Mouse (Mus musculus) Muller cell, postnatal 12 days (primary cell): ENCODE results near the gene Scarb1.

ENCODE experiments used
- DNase-seq: peaks from one replicate; pipeline ENCODE4 v3.0.0-alpha.2; 2015; ENCODE audit errors: inconsistent ontology term

Scarb1 gene

DNA sequence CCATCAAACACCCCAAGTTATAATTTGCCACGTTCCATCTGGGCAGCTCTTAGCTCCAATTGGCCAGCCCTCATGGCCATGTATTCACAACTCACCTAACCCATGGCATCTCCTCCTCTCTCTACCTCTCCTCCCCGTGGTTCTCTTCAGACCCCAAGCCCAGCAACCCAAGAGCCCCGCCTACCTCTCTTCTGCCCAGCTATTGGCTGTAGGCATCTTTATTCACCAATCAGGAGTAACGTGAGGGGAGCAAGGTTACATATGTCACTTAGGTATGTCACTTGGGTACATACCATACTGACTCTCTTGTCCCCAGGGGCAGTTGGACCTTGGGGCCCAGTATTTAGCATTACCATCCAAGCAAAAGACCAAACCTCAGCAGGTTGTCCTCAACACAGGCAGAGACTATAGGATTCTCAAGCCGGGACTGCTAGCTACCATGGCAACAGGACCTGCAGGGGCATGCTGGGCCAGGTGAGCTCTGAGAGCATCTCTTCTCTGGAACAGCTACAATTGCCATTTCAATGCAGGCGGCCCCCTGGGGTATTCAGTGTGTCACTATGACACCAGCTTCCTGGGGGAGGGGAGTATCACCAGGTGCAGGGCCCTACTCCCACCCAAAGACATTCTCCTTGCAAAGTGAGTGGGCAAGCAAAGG is 100.6 kb downstream of the Scarb1 start:
- DNase-seq: no peak

DNA sequence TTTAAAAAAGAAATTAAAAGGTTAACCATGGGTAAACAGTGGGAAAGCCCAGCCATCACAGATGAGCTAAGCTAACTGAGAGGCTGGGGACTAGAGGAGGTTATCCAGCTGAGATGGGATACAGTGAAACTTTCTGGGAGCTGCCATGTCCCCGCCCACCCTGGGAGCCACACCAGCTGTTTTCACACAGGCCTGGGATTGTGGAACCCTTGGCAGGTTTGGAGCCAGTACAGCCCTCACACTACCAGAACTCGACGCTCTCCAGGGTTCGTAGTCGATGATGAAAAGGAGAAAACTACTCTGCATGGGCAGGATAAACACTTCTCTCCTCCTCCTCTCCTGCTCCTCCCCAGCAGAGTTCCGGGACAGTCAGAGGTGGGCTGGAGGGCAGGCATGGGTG is 105.0 kb downstream of the Scarb1 start:
- no peak for DNase-seq

DNA sequence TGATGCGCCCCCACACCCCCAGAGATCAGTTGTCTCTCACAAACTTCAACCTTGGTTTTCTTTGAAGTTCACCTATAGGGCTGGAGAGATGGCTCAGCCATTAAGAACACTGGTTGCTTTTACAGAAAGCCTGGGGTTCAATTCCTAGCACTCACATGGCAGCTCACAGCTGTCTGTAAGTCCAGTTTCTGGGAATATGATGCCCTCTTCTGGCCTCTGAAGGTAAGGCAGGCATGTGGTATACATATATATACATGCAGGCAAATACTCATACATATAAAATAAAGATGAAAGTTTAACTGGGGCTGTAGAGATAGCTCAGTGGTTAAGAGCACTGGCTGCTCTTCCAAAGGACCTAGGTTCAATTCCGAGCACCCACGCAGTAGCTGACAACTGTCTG is 105.5 kb downstream of the Scarb1 start:
- no peak for DNase-seq

DNA sequence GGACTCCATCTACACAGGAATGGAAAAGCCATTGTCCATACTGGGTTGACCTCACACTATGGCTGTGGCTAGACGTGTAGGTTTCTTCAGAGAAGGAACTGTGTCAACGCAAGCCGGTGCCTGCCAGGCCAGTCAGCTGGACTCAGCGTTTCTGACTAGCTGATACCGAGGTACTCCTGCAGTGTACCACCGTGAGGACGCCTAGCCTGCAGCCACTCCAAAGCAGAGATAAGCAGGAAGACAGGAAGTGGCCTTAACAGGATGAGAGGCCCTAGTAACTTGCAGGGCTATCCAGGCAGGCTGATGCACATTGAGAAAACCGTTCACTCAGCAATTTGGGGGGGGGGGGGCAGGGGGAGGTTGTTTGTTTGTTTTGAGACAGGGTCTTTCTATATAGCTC is 106.5 kb downstream of the Scarb1 start:
- DNase-seq: no peak

DNA sequence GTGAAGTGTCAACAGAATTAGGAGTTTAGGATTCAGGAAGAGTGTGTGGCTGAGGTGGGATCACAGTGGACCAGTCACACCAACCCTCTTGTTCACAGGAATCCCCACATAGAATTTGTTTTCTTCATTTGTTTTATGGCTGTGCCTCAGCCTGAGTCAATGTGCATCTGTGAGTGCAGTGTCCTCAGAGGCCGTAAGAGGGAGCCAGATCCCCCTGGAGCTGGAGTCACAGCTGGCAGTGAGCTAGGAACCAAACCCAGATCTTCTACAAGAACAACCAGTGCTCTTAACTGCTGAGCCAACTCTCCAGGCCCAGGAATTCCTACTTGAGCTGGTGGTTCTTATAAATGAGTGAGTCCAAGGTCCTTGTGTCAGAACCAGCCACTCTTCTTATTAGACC is 107.4 kb downstream of the Scarb1 start:
- DNase-seq: no peak

DNA sequence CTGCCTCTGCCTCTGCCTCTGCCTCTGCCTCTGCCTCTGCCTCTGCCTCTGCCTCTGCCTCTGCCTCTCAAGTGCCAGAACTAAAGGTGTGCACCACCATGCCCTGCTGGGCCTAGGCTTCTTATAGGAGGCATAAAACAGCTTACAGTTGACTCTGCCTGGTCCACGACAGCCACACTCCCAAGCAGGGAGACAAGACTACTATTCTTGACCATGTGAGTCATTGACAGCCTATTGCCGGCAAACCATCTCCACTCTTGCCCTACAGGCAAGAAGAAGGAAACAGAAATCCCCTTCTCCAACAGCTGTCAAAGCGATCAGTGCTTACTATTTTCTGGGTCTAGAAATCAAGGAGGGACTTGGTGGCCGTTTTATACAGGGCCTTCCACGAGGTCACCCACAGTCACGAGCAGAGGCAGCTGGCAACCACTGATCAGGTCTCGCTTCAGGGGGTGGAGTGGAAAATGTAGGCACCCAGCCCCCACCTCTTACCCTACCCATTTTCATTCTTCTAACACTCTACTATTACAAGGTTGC is 108.4 kb downstream of the Scarb1 start:
- no peak for DNase-seq

DNA sequence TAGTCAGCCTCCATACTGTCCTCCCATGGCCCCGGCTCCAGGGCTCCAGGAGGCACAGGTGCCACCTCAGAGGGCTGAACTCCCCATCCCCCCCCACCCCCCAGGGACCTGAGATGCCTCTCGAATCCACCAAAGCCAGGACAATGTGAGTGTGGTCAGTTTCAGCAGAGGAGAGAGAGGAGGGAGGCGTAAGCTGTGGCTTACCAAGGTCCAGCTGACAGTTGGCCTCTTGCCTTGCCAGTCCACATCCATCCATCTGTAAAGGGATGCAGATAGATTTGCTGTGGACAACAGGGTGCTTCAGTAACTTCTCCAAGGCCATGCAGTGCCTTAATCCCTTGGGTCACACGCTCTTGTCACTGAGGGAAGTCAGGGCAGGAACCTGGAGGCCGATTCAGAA is 110.4 kb downstream of the Scarb1 start:
- no peak for DNase-seq

DNA sequence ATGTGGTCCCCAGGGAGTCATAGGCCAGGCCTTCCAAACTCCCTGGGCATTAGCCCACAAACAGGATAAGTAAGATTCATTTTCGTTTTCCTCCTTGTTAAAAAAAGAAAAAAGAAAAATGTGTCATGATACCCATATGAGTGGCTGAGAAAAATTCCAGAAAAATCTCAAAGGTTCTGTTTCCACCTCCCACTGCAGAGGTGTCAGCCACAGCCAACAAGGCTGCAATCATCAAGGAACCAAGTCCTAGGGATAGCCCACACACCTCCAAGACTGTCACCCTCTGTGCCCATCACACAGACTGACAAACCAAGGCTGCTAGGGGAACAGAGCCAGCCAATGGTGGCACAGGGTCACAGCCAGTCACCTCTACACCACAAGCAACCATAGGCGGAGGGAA is 111.8 kb downstream of the Scarb1 start:
- no peak for DNase-seq

DNA sequence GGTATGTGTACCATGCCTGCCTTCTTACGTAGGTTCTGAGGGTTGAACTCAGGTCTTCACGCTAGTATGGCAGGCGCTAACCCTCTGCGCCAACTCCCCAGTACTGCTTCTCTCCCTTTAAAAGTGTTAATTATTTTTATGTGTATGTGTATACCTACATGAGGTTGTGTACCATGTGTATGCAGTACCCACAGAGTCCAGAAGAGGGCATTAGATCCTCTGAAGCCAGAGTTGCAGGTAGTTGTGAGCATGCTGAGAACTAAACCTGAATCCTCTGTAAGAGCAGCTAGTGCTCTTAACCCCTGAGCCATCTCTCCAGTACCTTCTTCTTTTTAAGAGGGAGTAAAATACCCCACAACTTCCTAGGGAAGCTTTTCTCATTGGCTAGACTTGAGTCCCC is 113.2 kb downstream of the Scarb1 start:
- DNase-seq: no peak
